Mouse (Mus musculus): ENCODE data around the gene 1700061G19Rik. TPM values are rescaled to one million over a fixed set of nuclear protein-coding genes. Genes with fewer than 3 reads are reported as not detected.
"Not testable (repeated sequence)": the region's sequence is repeated elsewhere in the genome, so short reads cannot be mapped to it uniquely, and the experiment has no call there.

The 1700061G19Rik gene
- polyA plus RNA-seq, 1 experiment = 0.12 TPM

- DNase-seq (ENCODE audit: extremely low spot score in 1 of 2, low spot score in 1 of 2) = no peak
Observed at GRCm38 (mm10) chr17:56870287-56870953, 4.9 kb upstream of the 1700061G19Rik start.

- no peak for DNase-seq (ENCODE audit: extremely low spot score in 1 of 2, low spot score in 1 of 2)
Observed at GRCm38 (mm10) chr17:56871767-56872166, 3.5 kb upstream of the 1700061G19Rik start.

- DNase-seq (ENCODE audit: extremely low spot score in 1 of 2, low spot score in 1 of 2) = no peak
Observed at GRCm38 (mm10) chr17:56872512-56872911, 2.8 kb upstream of the 1700061G19Rik start.

GRCm38 (mm10) chr17:56874237-56874636, 1.0 kb upstream of the 1700061G19Rik start, which contains the start of gene Acsbg2:
Gene Acsbg2 (minus strand): TSS chr17:56874447.
- DNase-seq (ENCODE audit: extremely low spot score in 1 of 2, low spot score in 1 of 2) = no peak

- DNase-seq (ENCODE audit: extremely low spot score in 1 of 2, low spot score in 1 of 2) = no peak
Observed at GRCm38 (mm10) chr17:56876465-56876864, 1.2 kb downstream of the 1700061G19Rik start.

- DNase-seq (ENCODE audit: extremely low spot score in 1 of 2, low spot score in 1 of 2) = no peak
Observed at GRCm38 (mm10) chr17:56876981-56877380, 1.7 kb downstream of the 1700061G19Rik start.

GRCm38 (mm10) chr17:56877426-56877825, 2.1 kb downstream of the 1700061G19Rik start:
- no peak for DNase-seq (ENCODE audit: extremely low spot score in 1 of 2, low spot score in 1 of 2)

- no peak for DNase-seq (ENCODE audit: extremely low spot score in 1 of 2, low spot score in 1 of 2)
Observed at GRCm38 (mm10) chr17:56883612-56884011, 8.3 kb downstream of the 1700061G19Rik start.

GRCm38 (mm10) chr17:56884331-56884730, 9.1 kb downstream of the 1700061G19Rik start:
- DNase-seq (ENCODE audit: extremely low spot score in 1 of 2, low spot score in 1 of 2) = no peak

- no peak for DNase-seq (ENCODE audit: extremely low spot score in 1 of 2, low spot score in 1 of 2)
Observed at GRCm38 (mm10) chr17:56884809-56885208, 9.5 kb downstream of the 1700061G19Rik start.

GRCm38 (mm10) chr17:56888050-56888449, 12.8 kb downstream of the 1700061G19Rik start:
- no peak for DNase-seq (ENCODE audit: extremely low spot score in 1 of 2, low spot score in 1 of 2)

GRCm38 (mm10) chr17:56890018-56890417, 14.7 kb downstream of the 1700061G19Rik start:
- no peak for DNase-seq (ENCODE audit: extremely low spot score in 1 of 2, low spot score in 1 of 2)

GRCm38 (mm10) chr17:56895368-56895918, 20.2 kb downstream of the 1700061G19Rik start:
- DNase-seq (ENCODE audit: extremely low spot score in 1 of 2, low spot score in 1 of 2) = no peak

- DNase-seq (ENCODE audit: extremely low spot score in 1 of 2, low spot score in 1 of 2) = peak in 1 of 2 experiments; percentile 40
Observed at GRCm38 (mm10) chr17:56896513-56897129, 21.3 kb downstream of the 1700061G19Rik start.

- peak; percentile 70 to 93 for DNase-seq (ENCODE audit: extremely low spot score in 1 of 2, low spot score in 1 of 2)
Observed at GRCm38 (mm10) chr17:56897630-56898195, 22.4 kb downstream of the 1700061G19Rik start.

GRCm38 (mm10) chr17:56902698-56903097, 27.4 kb downstream of the 1700061G19Rik start:
- DNase-seq (ENCODE audit: extremely low spot score in 1 of 2, low spot score in 1 of 2) = no peak

GRCm38 (mm10) chr17:56906166-56906565, 30.9 kb downstream of the 1700061G19Rik start:
- no peak for DNase-seq (ENCODE audit: extremely low spot score in 1 of 2, low spot score in 1 of 2)

- DNase-seq (ENCODE audit: extremely low spot score in 1 of 2, low spot score in 1 of 2) = no peak
Observed at GRCm38 (mm10) chr17:56907096-56907495, 31.8 kb downstream of the 1700061G19Rik start.

GRCm38 (mm10) chr17:56907887-56908286, 32.6 kb downstream of the 1700061G19Rik start:
- DNase-seq (ENCODE audit: extremely low spot score in 1 of 2, low spot score in 1 of 2) = no peak

- DNase-seq (ENCODE audit: extremely low spot score in 1 of 2, low spot score in 1 of 2) = not testable (repeated sequence)
Observed at GRCm38 (mm10) chr17:56909764-56910163, 34.5 kb downstream of the 1700061G19Rik start.

GRCm38 (mm10) chr17:56913023-56913422, 37.7 kb downstream of the 1700061G19Rik start:
- no peak for DNase-seq (ENCODE audit: extremely low spot score in 1 of 2, low spot score in 1 of 2)
